Mouse (Mus musculus) R1 (cell line): ENCODE results near the gene Ereg.

Source experiments
- DNase-seq: peaks from one replicate; pipeline ENCODE4 v3.0.0-alpha.2; 2018; ENCODE audit warnings: low read depth, low spot score

Ereg gene

DNA sequence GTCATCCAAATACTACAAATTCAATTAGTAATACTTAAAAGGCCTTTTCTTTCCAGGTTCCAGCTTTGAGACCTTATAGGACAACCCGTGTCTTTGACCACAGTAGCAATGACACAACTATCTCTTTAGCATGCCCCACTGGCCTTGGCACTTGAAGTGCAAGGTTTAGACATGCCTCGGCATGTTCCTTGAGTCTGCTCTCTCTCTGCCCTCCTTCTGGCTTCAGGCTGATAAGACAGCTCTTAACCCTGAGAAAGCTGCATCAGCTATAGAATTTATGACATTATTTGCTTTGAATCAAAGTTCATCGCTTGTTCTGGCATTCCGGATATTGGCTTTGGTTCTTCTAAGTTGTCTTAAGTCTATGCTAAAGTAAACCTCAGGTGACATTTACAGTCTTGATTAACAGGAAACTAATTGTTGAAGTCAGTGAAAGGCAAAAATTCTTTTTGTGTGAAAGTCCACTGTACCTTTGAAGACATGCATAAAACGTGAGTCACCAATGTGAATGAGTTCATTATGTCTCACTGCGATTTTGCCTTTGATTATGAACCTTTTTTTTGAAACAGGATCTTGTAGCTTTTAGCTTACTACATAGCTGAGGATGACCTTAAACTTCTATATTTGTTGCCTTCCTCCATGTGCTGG is 35.7 kb downstream of the Ereg start:
- DNase-seq = peak; percentile 7

GRCm38 (mm10) chr5:91111019-91111418 is 36.6 kb downstream of the Ereg start:
- no peak for DNase-seq

DNA sequence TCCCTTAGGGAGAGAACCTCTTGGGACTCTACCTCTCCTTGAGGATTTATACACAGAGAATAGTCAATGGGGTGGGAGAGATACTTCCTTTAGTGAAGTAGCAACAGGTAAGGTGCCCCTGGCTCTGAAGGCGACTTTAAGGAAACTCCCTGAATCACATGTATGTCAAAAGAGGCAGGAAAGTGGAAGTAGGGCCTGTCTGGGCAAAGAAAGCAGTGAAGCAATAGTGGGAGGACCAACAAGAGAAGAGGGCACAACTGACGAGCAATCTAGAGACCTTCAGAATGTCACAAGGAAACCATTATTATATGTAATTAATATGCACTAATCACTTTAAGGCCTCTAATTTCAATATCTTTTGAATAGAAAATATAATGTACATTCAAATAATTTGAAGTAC is 39.5 kb downstream of the Ereg start:
- no peak for DNase-seq

DNA sequence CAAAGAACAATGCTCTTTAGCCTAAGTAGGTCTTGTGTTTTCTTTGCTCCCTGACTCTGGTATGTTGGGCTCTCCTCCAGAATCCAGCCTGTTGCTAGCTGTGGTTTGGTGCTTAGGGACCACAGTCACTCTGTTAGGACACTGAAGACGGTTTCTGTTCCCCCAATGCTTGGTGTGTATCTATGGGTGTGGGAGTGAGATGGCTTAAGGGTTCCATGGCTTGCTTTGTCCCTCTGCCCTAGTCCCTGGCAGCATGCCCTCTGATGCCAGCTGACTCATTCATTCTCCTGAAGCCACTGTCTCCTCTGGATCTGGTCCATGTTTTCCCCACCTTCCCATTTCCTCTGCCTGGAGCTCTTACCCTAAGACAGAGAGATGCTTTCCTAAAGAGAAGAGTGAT is 40.2 kb downstream of the Ereg start:
- DNase-seq = no peak

DNA sequence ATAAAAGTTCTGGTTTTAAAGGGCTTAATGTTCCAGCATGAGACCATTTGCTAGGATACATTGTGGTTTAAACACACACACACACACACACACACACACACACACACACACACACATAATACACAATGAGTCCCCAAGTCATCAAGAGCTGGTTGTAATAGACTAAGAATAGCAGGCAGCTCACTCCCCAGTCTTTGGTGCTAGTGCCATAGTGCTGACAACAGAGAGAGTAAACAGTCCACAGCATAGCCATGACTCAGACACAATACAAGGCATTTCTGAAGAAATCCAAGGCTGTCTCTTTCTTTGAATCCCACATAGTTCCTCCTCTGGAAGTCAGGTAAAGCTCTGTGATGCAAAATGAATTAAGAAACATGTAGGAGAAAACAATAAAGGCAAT is 44.2 kb downstream of the Ereg start:
- DNase-seq = no peak

- no peak for DNase-seq
Observed at GRCm38 (mm10) chr5:91123404-91123803, 49.0 kb downstream of the Ereg start.

- DNase-seq = no peak
Observed at GRCm38 (mm10) chr5:91124140-91124539, 49.7 kb downstream of the Ereg start.

DNA sequence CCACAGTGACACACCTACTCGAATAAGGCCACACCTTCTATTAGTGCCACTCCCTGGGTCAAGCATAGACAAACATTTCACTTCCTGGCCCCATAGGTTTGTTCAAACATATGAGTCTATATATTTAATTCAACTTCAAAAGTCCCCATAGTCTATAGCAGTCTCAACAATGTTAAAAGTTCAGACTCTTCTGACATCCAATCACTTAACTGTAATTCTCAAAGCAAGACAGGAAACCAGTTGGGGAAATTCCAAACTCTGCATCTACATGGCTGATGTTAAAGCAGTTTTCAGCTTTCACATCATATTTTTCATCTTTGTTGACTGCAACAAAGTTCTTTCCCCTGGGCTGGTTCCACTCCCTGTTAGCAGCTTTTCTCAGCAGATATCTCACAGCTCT is 52.2 kb downstream of the Ereg start:
- DNase-seq = no peak

- no peak for DNase-seq
Observed at GRCm38 (mm10) chr5:91134961-91135360, 60.5 kb downstream of the Ereg start.

DNA sequence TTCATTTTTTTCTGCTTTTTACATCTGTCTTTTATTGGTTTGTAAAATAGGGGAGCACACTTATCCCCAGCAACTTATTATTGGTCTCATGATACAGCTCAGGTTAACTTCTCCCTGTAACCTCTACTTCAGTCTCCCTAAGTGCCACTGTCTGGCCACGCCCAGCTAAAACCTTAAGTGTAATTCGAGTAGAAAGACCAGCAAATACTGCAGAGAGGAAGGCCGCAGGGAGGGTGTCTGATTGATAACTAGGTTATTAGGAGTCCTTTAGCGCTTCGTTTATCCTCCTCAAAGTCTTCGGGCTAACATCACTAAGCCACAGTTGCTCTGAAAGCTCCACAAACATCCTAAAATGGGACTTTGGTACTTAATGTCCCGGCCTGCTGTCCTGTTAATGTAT is 64.5 kb downstream of the Ereg start:
- peak; percentile 14 for DNase-seq

DNA sequence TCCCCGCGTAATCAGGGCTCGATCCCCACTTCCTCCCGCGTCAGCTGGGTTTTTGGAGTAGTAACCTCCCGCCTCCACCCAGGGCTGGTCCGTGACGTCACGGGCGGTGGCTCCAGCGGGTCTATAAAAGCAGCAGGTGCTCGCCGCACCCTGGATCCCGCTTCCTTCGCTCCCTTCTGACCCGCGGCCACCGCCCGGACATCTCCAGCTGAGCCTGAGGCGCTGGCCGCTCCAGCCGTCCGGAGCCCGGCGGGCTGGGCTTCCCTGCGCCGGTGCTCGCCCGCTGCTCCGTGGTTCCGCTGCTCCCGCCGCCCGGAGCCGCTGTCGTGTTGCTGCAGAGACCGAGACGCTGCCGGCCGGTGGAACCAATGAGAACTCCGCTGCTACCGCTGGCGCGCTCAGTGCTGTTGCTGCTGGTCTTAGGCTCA is 65.0 kb downstream of the Ereg start, which contains the start of gene Areg:
Gene Areg (plus strand): TSS at position 154 of the 428 bp plus-strand sequence.
- peak; percentile 39 for DNase-seq

DNA sequence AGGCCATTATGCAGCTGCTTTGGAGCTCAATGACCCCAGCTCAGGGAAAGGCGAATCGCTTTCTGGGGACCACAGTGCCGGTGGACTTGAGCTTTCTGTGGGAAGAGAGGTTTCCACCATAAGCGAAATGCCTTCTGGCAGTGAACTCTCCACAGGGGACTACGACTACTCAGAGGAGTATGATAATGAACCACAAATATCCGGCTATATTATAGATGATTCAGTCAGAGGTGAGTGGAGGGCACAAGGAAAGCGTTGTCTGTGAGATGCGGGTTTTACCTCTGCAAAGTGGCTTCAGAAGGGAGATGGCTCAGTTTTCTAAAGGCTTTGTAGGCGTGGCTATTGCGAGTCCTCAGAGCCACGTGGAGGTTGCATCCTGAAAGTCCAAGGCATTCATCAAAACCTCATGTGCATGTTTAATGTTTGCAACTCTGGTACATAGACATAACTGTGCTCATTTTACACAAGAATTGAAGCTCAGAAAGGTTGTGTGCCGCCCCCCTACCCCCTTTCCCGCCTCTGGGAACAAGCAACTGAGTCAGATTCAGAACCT is 66.5 kb downstream of the Ereg start:
- DNase-seq = no peak
